Mouse (Mus musculus): Measurements from ENCODE around the gene Ptpra.

DNA sequence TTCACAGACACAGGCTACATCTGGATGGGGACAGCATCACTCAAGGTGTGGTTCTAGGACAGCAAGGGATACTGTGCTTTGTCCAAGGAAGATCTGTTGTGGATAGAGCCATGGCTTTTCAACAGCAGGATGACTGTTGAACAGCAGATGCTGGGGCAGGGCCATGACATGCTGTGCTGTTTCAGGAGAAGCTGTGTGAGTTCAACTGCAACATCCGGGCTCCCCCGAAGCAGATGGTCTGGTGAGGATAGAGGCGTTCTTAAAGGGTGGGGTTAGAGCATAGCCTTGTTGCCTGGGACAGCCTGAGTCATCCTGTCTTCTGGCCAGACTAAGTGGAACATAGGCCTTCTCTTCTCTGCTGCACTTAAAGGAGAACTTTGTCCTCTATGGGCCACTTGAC, 11.2 kb upstream of the Ptpra start:
- TF ChIP-seq POLR2A (IDR thresholded peaks at IDR 0.05; ENCODE audit: insufficient read depth, low read depth, low read length) (no peak), CTCF (IDR thresholded peaks at IDR 0.05; ENCODE audit: insufficient read depth, low read depth, low read length) (no peak)
